Mouse (Mus musculus) lung, adult 2 months (tissue): ENCODE measurements around the gene Dst.

Source experiments
- CTCF ChIP-seq: fragments of 200-500 bp; IDR thresholded peaks from 2 replicates; pipeline ENCODE4 v1.5.1; 2011; ENCODE audit warnings: mild to moderate bottlenecking, low read length, control low read depth; ENCODE audit not compliant: insufficient read depth
- POLR2A ChIP-seq: fragments of 200-500 bp; IDR thresholded peaks from 2 replicates; pipeline ENCODE4 v1.6.1; 2011; ENCODE audit warnings: low read depth, mild to moderate bottlenecking, control low read depth, low read length, borderline replicate concordance; ENCODE audit errors: extremely low read depth

- TF ChIP-seq CTCF: no peak
- no peak for TF ChIP-seq POLR2A
These were observed 401.4 kb downstream of the Dst start for GRCm38 (mm10) chr1:34309396-34309795.
